Mouse (Mus musculus) lung, postnatal 4 days (tissue): ENCODE results near the gene Tdrkh.
A peak's percentile ranks its signal among the peaks of the same experiment; 100 is the strongest.

Experiments
- DNase-seq, 2 experiments: peaks; one replicate each; pipeline ENCODE4 v3.0.0; 2021

Gene Tdrkh

DNA sequence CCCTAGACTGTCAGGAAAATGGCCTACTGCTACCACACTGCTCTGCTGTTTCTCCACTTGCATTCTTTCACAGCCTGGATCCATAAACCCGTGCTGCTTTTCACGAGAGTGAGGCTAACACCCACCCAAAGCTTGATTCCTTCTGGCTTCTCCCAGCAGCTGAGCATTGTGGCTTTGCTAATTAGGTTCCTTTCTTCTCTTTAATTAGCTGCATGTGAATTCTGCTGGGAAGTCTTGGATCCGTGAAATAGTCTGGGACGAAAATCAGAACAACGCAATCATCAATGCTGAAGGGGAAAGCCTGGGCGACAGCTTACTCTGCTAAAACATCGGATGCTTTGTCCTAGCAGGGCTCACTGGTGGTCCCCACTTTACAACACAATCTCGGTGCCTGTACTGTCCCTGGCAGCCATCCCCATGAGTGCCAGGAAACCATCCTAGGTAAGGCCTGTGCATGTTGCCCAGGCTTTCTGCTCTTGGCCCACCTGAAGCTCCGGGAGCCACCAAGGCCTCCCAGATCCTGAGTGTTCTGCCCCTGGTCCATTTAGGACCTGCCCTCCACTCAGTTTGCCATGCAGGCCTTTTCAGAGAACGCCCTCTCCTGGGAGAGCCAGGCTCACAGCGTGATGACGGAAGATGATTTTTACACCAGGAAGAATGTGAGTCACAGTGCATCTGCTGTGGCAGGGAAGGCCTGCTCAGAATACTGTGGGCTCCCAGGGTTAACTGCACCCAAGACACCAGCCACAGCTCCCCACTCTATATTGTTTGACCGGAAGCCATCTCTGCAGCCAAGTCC, 52.8 kb downstream of the Tdrkh start:
- no peak for DNase-seq

DNA sequence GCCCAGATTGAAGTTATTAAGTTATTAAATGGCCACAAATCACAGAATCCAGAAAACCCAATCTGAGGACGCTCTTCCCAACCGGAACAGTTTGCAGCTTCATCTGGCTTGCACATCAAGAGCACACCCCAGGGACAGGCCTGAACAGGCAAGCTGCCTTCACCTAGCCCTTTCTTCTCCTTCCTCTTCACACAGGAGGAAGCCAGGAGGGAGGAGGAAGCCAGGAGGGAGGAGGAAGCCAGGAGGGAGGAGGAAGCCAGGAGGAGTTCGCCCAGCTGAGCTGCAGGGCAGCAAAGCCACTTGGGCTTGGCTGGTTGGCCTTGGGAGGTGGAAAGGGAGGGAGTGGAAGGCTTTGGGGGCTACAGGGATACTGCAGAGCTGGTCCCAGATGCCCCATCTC, 55.9 kb downstream of the Tdrkh start:
- no peak for DNase-seq

DNA sequence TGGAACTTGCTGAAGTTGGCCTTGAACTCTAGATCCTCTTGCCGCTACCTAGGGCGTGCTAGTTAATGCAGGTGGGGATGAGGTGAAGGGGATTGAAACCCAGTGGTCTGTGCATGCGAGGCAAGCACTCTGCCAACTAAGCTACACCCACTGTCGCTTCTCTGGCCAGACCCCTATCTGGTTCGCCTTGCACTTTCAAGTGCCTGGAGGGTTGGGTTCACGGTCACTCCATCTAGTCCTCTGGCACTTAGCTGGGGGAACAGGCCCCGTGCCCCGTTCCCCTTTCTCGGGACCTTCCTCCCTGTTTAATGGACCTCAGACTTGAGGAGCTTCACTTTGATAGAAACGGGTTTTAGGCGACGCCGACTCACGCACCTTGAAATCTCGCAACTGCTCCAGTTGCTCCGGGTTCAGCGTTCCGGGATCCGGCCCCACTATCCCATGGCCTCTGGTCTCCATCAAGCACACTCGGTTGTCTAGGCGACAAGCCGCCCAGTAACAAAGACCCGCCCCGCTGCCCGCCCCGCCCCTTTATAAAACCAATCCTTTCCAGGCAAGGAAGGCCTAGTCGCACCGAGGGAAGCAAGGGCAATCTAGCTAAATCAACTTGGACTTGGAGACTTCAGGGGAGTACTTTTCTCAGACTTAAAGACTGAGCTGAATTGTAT, 59.5 kb downstream of the Tdrkh start:
- DNase-seq, result peak; percentile 39 to 61

DNA sequence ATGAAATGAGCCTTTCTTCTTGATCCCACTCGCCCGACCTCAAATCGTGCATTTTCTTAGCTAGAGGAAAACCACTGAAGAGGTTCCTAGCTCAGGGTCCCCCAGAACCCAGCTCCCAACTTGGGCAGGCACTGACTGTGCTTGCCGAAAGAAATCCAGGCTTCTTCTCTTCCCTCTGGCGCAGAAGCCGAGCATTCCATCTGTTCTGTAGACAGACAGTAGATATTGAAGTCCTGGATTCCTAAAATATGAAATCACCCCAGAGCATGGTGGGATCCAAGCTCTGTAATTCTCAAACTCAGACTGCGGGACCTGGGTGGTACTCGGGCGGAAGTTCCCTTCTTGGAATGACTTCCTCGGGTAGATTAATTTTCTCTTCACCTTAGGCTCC, 60.0 kb downstream of the Tdrkh start:
- DNase-seq, result no peak

DNA sequence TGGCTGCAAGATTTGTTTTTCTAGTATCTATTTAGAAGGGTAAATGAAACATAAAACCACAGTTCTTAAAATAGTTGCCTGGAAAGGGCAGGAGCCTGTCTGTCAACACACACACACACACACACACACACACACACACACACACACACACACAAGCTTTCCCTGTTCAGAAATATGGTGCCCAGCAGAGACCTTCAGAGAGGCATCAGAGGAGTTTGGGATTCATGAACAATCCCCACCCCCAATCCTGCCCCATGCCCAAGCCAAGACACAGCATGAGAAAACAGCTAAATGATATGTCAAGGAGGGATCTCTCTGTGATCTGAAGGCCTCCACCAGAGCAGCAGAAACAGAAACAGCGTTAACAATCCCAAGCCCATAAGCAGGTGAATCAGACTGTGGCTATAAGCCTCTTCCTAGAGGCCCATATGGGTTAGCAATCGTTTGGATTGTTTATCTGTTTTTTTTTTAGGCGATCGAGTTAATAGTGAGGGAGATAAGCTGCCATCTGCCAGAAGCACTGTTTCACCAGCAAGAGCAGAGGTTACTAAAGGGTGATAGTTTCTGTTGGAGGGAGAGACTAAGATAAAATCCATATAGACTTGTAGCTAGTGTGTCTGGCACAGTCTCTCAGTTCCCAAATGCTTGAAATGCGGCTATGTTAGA, 60.6 kb downstream of the Tdrkh start:
- DNase-seq, result no peak

DNA sequence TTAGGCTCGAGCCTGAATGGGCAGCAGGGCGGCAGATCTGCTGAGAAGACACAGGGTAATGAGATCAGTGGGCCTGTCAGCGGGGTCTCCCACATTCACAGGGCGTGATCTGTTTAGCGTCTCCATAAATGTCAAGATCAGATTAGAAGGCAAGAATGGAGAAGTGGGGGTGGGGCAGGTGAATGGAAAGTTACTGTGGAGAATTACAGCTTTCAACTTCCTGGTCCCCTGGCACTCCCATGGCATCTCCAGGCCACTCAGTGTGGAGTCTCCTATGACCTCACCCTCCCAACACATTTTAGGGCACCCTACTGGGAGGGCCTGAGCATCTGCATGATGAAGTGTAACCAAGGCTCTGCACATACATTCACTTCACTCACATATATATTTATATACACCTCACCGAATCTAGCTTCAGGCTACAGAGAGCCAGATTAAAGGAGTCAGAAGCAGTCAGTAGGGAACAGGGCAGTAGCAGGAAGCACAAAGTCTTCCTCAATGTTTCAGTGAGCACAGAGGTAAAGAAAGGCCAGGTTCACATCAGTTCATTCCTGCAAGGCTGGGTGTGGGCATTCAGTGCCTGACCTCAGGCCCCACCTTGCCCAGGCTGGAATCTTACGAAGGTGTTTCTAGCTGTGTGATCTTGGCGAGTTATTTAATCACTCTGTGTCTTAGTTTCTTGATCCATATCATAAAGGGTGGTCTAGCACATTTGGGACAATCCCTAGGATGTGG, 63.4 kb downstream of the Tdrkh start:
- no peak for DNase-seq

DNA sequence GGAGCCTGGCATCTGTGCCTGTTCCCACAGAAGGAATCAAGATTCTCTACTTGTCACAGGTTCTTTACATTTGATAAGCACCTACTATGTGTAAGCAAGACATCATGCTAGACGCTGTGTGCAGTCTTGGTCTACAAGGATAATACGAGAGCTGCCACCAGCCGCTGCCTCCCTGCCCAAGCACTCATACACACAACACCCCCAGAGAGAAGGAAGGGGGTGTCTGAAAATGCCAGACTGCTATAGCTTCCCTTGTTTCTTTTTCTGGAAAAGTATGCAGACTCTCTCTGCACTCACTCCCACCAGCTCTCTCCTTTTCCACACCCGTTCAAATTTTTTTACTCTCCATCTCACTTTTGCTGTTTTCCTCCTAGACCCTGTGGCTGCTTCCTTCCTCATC, 64.4 kb downstream of the Tdrkh start:
- DNase-seq, result no peak

DNA sequence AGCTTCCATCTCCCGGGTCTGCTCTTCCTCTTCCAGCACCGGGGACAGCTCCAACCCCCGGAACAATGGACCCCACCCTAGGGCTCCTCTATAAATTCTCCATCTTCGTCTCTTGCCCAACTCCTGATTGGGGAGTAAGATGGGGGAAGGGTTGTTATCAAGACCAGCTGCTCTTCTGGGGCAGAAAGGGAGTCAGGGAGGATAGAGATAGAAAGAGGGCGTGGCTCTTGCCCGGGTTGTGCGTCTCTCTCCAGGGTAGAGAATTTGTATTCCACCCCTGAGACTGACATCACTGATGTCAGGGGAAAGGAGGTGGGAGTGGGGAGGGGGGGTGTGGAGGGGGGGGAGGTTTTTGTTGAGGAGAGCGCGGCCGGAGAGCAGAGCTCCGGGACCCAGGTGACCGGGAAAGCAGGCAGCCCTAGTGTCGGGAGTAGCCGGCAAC, 64.9 kb downstream of the Tdrkh start, which contains the start of gene Celf3:
Celf3 (plus strand) TSS at position 315 of the 442 bp plus-strand sequence.
- DNase-seq, result no peak

DNA sequence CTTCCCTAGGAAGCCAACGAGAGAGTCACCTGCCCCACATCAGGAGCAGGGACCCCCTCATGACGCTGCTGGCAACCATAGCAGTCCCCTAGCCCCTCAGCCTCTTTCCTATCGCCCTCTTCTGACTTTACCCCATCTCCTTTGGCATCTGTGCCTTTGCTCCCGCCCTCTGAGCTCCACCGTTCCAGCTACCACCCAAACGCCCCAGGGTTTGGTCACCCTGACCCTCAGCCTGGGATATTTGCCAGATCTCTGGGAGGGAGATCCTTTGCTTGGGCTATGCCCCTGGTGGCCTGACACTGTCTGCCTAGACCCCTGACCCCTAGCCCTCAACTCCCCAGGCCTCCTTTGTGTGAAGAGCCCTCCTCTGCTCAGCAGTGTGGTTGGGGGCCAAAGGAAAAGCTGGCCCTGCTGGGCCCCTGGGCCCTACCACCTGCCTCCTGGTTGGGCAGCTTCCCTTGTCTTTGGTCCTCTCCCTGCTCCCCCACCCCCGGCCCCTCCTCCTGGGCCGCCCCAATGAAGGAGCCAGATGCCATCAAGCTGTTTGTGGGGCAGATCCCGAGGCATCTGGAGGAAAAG, 65.6 kb downstream of the Tdrkh start:
- DNase-seq, result no peak

DNA sequence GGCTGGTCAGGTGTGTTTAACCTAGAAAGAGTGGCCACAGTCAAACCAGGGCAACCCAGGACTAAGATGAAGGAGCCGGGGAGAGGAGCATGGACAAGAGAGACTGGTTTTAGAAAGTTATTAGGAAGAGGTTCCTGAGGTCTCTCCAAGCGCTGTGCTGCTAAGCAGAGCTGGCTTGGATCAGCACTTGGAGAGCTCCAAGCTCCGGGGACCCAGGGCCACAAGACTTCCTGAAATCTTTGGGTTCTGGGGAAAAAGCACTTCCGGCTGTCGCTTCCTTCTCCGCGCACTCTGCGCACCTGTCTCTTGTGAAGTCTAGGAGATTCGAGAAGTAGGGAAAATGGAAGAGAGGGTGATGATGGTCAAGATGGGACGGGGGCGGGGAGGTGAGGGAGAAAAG, 66.5 kb downstream of the Tdrkh start:
- peak in 1 of 2 experiments; percentile 28 for DNase-seq

DNA sequence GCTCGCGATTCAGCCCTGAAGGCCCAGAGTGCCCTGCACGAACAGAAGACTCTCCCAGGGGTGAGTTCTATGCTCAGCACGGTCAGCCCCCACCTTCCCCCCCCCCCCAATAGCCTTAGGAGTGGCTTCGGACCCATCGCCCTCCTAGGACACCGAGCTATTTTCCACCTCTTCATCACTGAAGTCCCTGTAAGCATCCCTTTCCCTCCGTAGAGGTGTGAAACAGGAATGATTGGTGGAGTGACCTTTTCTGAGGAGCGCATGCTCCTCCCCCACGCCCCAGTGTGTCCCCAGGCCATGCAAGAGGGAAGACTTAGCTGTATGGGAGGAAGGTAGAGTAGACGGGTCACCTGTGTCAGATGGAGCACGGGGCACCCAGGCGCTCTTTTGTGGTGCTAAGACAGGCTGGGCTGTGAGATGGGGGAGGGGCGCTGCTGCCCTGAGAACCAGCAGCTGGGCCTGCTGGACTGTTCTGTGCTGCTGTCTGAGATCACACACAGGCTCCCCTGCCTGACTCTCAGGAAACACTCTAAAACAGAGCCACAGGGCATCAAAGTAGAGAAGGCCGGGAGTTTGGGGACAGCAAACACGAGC, 67.3 kb downstream of the Tdrkh start, which contains the start of gene Riiad1:
Riiad1 (minus strand) TSS at position 51 of the 594 bp plus-strand sequence.
- no peak for DNase-seq

DNA sequence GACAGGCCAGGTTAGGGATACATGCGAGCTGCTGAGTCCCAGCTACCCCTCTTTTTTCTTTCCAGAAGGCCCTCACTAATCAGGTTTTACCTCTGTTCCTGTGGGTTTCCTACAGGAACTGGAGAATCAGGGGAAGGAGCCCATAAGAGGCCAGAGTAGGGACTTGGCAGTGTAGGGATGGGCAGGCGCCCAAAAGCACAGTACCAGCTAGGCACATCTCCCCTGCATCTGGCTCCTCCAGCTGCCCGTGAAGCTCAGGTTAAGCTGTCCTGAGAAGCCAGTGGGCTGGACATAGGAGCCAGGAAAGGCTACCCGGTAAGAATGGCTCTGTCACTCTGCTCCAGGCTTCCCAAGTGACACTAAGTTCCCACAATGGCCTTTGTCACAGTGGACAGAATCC, 68.4 kb downstream of the Tdrkh start:
- no peak for DNase-seq

DNA sequence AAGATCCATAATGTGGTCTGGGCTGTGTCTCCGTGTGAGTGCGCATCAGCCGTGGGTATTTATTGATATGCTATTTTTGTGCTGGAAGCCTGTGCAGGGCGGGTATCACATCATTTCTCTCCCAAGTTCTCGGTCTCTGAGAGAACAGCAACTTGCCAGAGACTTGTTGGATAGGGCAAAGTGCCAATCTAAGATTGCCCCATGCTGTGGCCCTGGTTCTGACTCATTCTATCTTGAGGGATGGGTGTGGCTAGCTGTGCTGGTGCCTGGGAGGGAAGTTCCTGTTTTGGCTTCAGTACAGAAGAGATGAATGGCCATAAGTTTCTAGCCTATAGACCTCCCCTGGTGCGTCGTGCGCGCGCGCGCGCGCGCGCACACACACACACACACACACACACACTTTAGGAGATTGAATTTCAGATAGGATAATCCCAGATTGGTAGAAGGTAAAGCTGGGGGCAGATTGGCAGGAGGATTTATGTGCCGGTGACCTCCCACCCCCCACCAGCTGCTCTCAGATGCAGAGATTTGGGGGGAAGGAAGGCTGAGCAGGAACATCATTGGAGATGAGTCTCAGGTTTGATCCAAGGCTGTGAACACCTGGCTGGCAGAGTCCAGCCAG, 69.8 kb downstream of the Tdrkh start:
- DNase-seq, result peak; percentile 41 to 61

DNA sequence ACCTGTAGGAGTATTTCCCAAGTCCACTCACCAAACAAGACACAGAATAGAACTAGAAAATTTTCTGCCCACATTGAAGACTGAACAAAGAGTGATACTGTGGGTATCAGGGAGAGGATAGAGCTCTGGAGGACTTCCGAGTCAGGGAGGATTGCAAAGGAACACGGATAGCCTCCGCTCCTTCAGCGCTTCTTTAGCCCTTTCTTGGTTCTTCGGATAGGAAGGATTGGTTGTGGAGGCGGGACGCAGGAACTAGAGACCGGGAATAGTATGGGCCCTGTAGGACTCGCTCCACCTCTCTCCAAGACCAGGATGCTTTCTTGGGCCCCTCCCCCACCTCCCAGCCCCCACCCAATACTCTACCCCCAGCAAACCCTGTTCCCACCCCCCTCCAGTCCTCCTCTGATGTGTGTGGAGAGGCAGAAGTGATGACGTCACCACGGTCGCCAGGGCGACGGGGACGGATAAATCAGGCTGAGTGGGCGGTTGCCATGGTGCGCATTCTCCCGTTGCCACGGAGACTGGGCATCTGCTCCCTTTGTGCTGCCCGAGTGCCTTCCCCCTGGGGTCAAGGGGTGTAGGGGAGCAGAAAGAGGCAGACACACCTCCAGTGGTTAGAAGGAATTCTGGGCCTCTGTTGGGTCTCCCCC, 70.8 kb downstream of the Tdrkh start:
- DNase-seq, result peak; percentile 22 to 41
